Mouse (Mus musculus) kidney, embryonic 14.5 days (tissue): ENCODE results near the gene Rala. TPM values are rescaled to one million over a fixed set of nuclear protein-coding genes. Genes with fewer than 3 reads are reported as not detected.
A peak's percentile ranks its signal among the peaks of the same experiment; 100 is the strongest.

Experiments used
- ATAC-seq: fragments of 200-750 bp; cut with Nextera tagmentation; 2 replicates; pipeline ENCODE4 v1.8.0; 2017; ENCODE audit warnings: moderate number of reproducible peaks, mild to moderate bottlenecking, moderate TSS enrichment, moderate library complexity; ENCODE audit not compliant: low FRiP score, low TSS enrichment
- H3K27ac ChIP-seq: fragments of 300-500 bp; sonication (generic); 2 replicates; pipeline ENCODE4 v1.5.1; 2014; ENCODE audit warnings: low read depth, mild to moderate bottlenecking, low read length, moderate library complexity, mixed read lengths
- H3K27me3 ChIP-seq: fragments of 300-500 bp; sonication (generic); 2 replicates; pipeline ENCODE4 v1.6.1; 2014; ENCODE audit warnings: mild to moderate bottlenecking, low read length; ENCODE audit not compliant: control insufficient read depth, insufficient read depth
- H3K36me3 ChIP-seq: fragments of 300-500 bp; sonication (generic); 2 replicates; pipeline ENCODE4 v1.6.1; 2014; ENCODE audit warnings: low read length, mixed read lengths; ENCODE audit not compliant: control insufficient read depth, insufficient read depth
- H3K4me1 ChIP-seq: fragments of 300-500 bp; sonication (generic); 2 replicates; pipeline ENCODE4 v1.6.1; 2014; ENCODE audit warnings: low read length, mixed read lengths; ENCODE audit not compliant: control insufficient read depth, insufficient read depth
- H3K4me2 ChIP-seq: fragments of 300-500 bp; sonication (generic); replicated peaks from 2 replicates; pipeline ENCODE4 v1.6.1; 2014; ENCODE audit warnings: low read depth, mild to moderate bottlenecking, low read length
- H3K4me3 ChIP-seq: fragments of 300-500 bp; sonication (generic); 2 replicates; pipeline ENCODE4 v1.5.1; 2014; ENCODE audit warnings: mild to moderate bottlenecking, low read length
- H3K9ac ChIP-seq: fragments of 300-500 bp; sonication (generic); 2 replicates; pipeline ENCODE4 v1.6.1; 2014; ENCODE audit warnings: low read depth, mild to moderate bottlenecking, low read length, moderate library complexity
- H3K9me3 ChIP-seq: fragments of 300-500 bp; sonication (generic); 2 replicates; pipeline ENCODE4 v1.6.1; 2016; ENCODE audit warnings: low read length; ENCODE audit not compliant: control insufficient read depth
- WGBS: fragments of 180-500 bp; shearing (Covaris S2); extraction: QIAGEN DNeasy Blood & Tissue Kit; methylation state at CpG from one replicate; pipeline ENCODE4 v1.1.7; 2014; 5-methylcytosine and 5-hydroxymethylcytosine counted together
- polyA plus RNA-seq: library from polyadenylated mRNA; unstranded; fragments of >200 nt; fragmentation: Nextera tagmentation; extraction: Ambion mirVana; gene quantifications from 2 replicates; pipeline ENCODE4 v1.2.1, GENCODE M21; 2014

Gene Rala
- polyA plus RNA-seq, 1 experiment from 2014 or later, result 96.9 TPM

GRCm38 (mm10) chr13:17857046-17857445 lies 87.0 kb downstream of the Rala start:
- Histone ChIP-seq H3K9ac (no peak overlapping the region), H3K27me3 (no peaks in the 10 kb centered on the region), H3K9me3 (no peaks in the 10 kb centered on the region), H3K27ac (no peak overlapping the region), H3K4me1 (peaks cover 7% of the 10 kb centered on the region; the same call in 1 of the 2 replicates), H3K36me3 (no peaks in the 10 kb centered on the region), H3K4me2 (no peak overlapping the region), H3K4me3 (no peak overlapping the region)
- ATAC-seq, result no peak
- 67% methylated on average over 9 of the region's 9 CpGs for WGBS

DNA sequence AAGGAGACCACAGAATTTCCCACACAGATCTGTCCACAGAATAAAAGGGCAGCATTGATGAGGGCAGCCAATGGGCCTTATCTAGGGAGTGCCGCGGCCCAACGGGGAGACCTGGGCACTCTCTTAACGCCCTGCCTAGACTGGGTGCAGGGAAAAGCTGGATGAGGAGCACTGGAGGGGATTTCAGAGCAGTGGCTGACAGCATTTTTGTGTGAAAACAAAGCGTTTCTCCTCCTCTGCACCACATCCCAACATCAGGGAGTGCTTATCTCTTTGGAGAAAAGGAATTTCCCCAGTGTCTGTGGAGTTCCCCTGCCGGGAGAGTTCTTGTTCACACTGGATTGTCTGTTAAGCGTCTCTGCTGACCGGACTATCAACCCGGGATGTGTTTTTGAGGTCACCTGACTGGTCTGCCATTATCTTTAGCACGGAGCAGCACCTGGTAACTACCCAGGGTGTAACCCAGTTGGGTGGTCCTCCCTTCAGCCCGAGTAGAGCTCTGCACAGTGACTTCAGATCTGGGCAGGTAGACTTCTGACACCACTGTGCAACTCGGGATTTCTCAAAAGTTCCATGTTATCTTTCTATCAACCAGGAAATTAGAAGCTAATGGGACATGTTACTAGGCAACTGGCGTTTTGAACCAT lies 88.4 kb downstream of the Rala start:
- Histone ChIP-seq H3K27me3 (no peaks in the 10 kb centered on the region), H3K4me2 (peak overlapping the region; percentile 28; the same call in 1 of the 2 replicates), H3K4me3 (no peak overlapping the region), H3K4me1 (peaks cover 7% of the 10 kb centered on the region; the same call in 1 of the 2 replicates), H3K27ac (no peak overlapping the region), H3K9ac (no peak overlapping the region), H3K36me3 (no peaks in the 10 kb centered on the region), H3K9me3 (no peaks in the 10 kb centered on the region)
- ATAC-seq, result peak; percentile 58; the same call in 1 of the 2 replicates
- 9% methylated on average over 13 of the region's 13 CpGs for WGBS

- H3K27ac ChIP-seq, result no peak overlapping the region
- H3K9ac ChIP-seq, result no peak overlapping the region
- H3K4me3 ChIP-seq, result no peak overlapping the region
- peaks cover 7% of the 10 kb centered on the region; the same call in 1 of the 2 replicates for H3K4me1 ChIP-seq
- H3K9me3 ChIP-seq, result no peaks in the 10 kb centered on the region
- no peak for ATAC-seq
- H3K36me3 ChIP-seq, result no peaks in the 10 kb centered on the region
- 38% methylated on average over 6 of the region's 6 CpGs for WGBS
- no peaks in the 10 kb centered on the region for H3K27me3 ChIP-seq
- H3K4me2 ChIP-seq, result no peak overlapping the region
These were observed 89.3 kb downstream of the Rala start for GRCm38 (mm10) chr13:17854755-17855154.

GRCm38 (mm10) chr13:17843336-17843735 lies 100.7 kb downstream of the Rala start:
- no peak for ATAC-seq
- H3K4me1 ChIP-seq, result no peaks in the 10 kb centered on the region
- H3K4me3 ChIP-seq, result no peak overlapping the region
- no peak overlapping the region for H3K9ac ChIP-seq
- no peaks in the 10 kb centered on the region for H3K36me3 ChIP-seq
- H3K27me3 ChIP-seq, result no peaks in the 10 kb centered on the region
- H3K4me2 ChIP-seq, result no peak overlapping the region
- H3K9me3 ChIP-seq, result no peaks in the 10 kb centered on the region
- no peak overlapping the region for H3K27ac ChIP-seq
- WGBS, result 85% methylated on average over 2 of the region's 2 CpGs

DNA sequence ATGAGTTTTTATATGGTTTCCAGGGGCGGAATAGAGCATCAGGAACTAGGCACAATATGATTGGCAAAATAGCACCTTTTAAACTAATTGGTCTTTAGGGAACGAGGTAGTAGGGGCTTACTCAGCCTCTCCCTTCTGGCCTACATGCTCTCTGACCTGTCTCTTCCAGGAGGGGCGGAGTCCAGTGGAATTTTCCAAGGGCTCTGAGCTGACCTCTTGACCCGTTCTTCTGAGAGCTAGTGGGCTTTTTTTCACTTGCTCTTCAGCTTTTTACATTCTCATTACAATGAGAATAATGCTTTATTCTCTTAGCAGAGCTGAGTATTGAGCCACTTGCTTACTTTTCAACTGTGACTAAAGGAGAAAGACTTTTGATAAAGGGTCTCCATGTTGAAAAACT lies 101.3 kb downstream of the Rala start:
- WGBS, result 58% methylated on average over 4 of the region's 4 CpGs
- Histone ChIP-seq H3K36me3 (no peaks in the 10 kb centered on the region), H3K4me3 (no peak overlapping the region), H3K9ac (no peak overlapping the region), H3K4me2 (no peak overlapping the region), H3K27ac (no peak overlapping the region), H3K4me1 (no peaks in the 10 kb centered on the region), H3K9me3 (no peaks in the 10 kb centered on the region), H3K27me3 (no peaks in the 10 kb centered on the region)
- no peak for ATAC-seq

DNA sequence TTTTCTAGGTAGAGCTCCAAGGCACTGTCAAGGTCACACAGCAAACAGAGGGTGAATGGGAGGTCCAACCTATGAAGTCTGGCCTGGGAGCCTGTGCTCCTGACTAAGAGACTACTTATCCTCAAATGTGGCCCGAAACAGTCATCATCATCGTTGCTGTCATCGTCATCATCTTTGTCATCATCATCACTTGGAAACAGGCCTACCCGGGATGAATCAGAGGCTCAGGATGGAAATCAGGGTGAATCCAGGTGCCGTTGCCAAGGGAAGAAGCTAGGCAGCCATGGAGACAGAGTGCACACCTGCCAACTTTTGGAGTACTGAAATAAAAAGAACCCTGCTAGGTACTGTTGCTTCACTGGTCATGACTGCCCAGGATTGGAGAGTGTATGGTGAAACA lies 104.9 kb downstream of the Rala start:
- WGBS, result 90% methylated on average over 5 of the region's 5 CpGs

GRCm38 (mm10) chr13:17838484-17838851 lies 105.6 kb downstream of the Rala start:
- Histone ChIP-seq H3K4me1 (no peaks in the 10 kb centered on the region), H3K36me3 (no peaks in the 10 kb centered on the region), H3K27me3 (no peaks in the 10 kb centered on the region), H3K4me3 (no peak overlapping the region), H3K4me2 (no peak overlapping the region), H3K9me3 (no peaks in the 10 kb centered on the region), H3K27ac (no peak overlapping the region), H3K9ac (no peak overlapping the region)
- 30% methylated on average over 4 of the region's 4 CpGs for WGBS
- ATAC-seq, result peak; percentile 72; the same call in 1 of the 2 replicates

More for the DNA sequence above, 104.9 kb downstream of the Rala start:
- Histone ChIP-seq H3K4me1 (no peaks in the 10 kb centered on the region), H3K27me3 (no peaks in the 10 kb centered on the region), H3K9me3 (no peaks in the 10 kb centered on the region), H3K9ac (no peak overlapping the region), H3K36me3 (no peaks in the 10 kb centered on the region), H3K4me3 (no peak overlapping the region), H3K27ac (no peak overlapping the region), H3K4me2 (no peak overlapping the region)
- ATAC-seq, result no peak; the same call in 1 of the 2 replicates

DNA sequence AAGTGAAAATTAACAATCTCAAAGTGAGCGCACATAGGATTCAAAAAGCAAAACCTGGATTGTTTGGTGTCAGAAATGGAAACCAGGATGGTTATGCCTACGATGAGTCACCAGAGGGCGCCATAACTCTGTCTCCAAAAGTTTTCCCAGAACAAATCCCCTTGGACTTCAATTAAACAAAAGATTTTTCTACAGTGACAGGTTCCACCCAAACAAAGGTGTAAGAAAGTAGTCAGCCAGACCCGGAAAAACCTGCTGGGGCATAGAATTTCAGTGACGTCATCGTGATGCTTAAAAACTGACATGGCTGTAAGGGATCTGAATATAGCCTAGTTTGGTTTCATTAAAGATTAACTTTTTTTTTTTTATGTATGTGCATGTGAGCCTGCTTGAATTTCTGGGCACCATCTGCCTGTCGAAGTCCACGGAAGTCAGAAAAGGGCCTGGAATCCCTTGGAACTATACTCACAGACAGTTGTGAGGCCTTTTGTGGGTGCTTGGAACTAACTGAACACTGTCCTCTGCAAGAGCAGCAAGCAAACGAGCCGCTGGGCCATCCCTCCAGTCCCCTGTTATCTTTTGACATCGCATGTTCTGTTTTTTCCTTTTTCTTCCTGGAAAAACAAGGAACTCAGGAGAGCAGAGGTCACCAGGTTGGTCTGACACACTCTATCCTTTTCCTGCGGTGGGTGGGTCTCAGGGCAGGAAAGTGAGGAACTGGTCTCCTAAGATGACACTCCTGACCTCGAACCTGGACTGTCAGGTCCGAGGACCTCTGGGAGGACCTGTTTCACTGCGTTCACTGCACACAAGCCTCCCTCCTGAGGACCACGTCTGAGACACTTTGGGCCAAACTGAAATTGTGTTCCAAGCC lies 106.2 kb downstream of the Rala start:
- 45% methylated on average over 16 of the region's 16 CpGs for WGBS
- no peak overlapping the region for H3K9ac ChIP-seq
- no peaks in the 10 kb centered on the region for H3K36me3 ChIP-seq
- no peaks in the 10 kb centered on the region for H3K27me3 ChIP-seq
- H3K9me3 ChIP-seq, result no peaks in the 10 kb centered on the region
- no peak overlapping the region for H3K27ac ChIP-seq
- H3K4me2 ChIP-seq, result no peak overlapping the region
- no peak overlapping the region for H3K4me3 ChIP-seq
- peak; percentile 65 for ATAC-seq
- no peaks in the 10 kb centered on the region for H3K4me1 ChIP-seq

- H3K27ac ChIP-seq, result no peak overlapping the region
- no peaks in the 10 kb centered on the region for H3K27me3 ChIP-seq
- H3K9ac ChIP-seq, result no peak overlapping the region
- WGBS, result 86% methylated on average over 7 of the region's 7 CpGs
- H3K36me3 ChIP-seq, result no peaks in the 10 kb centered on the region
- no peak overlapping the region for H3K4me2 ChIP-seq
- no peaks in the 10 kb centered on the region for H3K9me3 ChIP-seq
- ATAC-seq, result no peak
- no peak overlapping the region for H3K4me3 ChIP-seq
- H3K4me1 ChIP-seq, result no peaks in the 10 kb centered on the region
These were observed 107.2 kb downstream of the Rala start for GRCm38 (mm10) chr13:17836808-17837207.
